Mouse (Mus musculus) cerebellum, postnatal 14 days (tissue): ENCODE measurements around the gene Rimklb.
"Not testable (repeated sequence)": the region's sequence is repeated elsewhere in the genome, so short reads cannot be mapped to it uniquely, and the experiment has no call there.

Source experiments
- DNase-seq, 2 experiments: peaks; one replicate each; pipeline ENCODE4 v3.0.0; 2021; ENCODE audit warnings: mixed read lengths in 2 of 2

The Rimklb gene

GRCm38 (mm10) chr6:122498661-122499060 lies at the start of gene Rimklb:
TSS of gene Rimklb (minus strand) at chr6:122498761.
- DNase-seq, result no peak

DNA sequence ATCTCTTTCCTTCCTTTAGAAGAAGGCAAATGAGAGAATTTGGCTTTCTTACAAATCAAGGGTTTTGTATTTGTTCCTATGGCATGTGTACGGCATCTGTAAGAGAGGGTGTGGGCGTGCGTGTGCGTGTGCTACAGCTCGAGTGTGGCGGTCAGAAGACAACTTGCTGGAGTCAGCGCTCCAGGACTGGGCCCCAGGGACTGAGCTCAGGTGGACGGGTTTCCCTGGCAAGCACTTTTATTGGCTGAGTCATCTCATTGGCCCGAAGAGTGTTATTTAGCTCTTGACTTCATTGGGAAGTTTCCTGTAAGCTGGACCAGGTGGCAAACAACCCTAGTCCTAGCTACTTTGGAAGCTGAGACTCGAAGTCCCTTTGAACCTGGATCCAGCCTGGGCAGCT lies 47.4 kb upstream of the Rimklb start:
- no peak for DNase-seq

DNA sequence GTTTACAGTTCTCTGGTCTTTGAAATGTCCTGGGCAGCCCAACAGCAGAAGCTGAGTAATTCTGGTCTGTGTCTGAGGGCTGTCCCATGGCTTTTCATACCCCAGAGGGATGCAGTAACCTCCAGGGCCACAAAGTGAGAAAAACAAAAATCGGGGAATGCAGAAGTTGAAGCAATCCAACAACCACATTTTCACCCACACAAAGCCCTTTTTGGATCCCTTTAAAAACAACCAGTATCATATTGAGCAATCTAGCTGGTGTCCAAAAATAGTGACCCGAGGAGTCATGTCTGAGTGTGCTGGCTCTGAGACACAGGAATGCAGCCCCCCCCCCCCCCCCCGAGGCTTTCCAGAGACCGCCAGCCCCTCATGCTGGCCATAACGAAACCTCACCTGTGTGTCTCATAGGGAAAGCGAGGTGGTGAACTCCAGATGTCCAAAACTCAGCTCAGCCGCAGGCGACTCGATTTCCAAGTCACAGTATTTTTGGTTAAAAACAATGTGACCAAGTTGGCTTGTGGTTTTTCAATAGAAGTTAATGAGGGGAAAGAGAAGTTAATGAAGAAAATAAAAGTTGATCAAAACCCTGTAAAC lies 46.8 kb upstream of the Rimklb start:
- no peak for DNase-seq

DNA sequence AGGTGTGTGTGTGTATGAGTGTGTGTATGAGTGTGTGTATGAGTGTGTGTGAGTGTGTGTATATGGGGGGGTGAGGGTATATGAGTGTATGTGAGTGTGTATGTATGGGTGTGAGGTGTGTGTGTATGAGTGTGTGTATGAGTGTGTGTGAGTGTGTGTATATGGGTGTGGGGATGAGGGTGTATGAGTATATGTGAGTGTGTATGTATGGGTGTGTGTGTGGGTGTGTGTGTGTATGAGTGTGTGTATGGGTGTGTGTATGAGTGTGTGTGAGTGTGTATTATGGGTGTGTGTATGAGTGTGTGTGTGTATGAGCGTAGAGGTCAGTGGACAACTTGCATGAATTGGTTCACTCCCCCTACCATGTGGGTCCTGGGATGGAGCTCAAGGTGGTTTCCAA lies 46.1 kb upstream of the Rimklb start:
- DNase-seq, result no peak

GRCm38 (mm10) chr6:122543574-122543973 lies 45.0 kb upstream of the Rimklb start:
- no peak for DNase-seq

- not testable (repeated sequence) for DNase-seq
Observed at GRCm38 (mm10) chr6:122542459-122542858, 43.9 kb upstream of the Rimklb start.

- DNase-seq, result no peak
Observed at GRCm38 (mm10) chr6:122539564-122539963, 41.0 kb upstream of the Rimklb start.

GRCm38 (mm10) chr6:122534032-122534431 lies 35.5 kb upstream of the Rimklb start:
- no peak for DNase-seq

- peak; percentile 8 to 24 for DNase-seq
Observed at GRCm38 (mm10) chr6:122532883-122533302, 34.3 kb upstream of the Rimklb start.

DNA sequence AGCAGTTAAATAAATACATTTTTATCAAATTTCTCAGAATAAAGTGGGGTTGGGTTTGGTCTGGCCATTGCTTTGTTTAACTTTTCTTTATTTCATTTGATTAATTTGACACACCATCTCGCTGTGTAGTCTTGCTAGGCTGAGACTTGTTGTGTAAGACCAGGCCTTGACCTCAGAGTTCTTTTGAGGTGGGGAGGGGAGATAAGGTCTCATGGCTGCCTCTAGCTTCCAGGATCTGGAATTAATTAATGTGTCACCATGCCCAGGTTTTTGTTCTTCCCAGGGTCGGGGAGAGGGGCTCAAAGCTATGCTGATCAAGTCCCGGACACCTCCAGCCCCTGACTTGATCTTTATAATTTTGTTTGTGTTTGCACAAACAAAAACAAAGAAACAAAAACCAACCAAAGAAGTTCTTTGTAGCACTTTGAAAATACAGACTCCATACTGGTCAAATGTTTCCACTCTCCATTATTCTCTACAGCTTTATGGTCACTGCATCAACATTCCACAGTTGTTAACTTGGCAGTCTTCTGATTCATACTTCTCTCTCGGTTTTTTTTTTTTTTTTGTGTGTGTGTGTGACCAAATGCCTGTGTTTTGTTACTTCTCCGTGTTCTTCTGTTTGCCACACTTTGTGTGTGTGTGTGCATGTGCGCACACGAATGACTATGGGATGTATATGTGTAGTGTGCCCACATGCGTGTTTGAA lies 33.1 kb upstream of the Rimklb start:
- DNase-seq, result no peak

GRCm38 (mm10) chr6:122528136-122528535 lies 29.6 kb upstream of the Rimklb start:
- DNase-seq, result no peak

- no peak for DNase-seq
Observed at GRCm38 (mm10) chr6:122527596-122527995, 29.0 kb upstream of the Rimklb start.

GRCm38 (mm10) chr6:122523289-122523688 lies 24.7 kb upstream of the Rimklb start:
- DNase-seq, result no peak

DNA sequence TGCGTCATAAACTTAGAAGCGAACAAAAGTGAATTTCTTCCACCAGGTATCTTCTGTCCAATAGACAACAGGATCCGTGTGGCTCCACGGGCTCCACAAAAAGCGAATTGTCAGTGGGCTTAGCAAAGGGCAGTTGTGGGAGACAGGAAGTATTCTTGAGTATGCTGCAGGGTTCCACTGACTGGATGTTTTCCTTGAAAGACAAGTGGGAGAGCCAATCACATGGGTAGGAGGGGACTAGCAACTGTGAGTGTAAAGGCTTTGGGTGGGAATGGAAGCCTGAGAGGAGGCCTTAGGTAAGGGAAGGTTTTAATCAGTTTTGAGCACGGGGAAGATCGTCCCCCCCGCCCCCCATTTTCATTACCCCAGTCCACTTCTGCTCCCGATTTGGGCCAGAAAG lies 24.0 kb upstream of the Rimklb start:
- peak; percentile 31 to 57 for DNase-seq

- peak; percentile 26 to 32 for DNase-seq
Observed at GRCm38 (mm10) chr6:122519384-122519783, 20.8 kb upstream of the Rimklb start.

DNA sequence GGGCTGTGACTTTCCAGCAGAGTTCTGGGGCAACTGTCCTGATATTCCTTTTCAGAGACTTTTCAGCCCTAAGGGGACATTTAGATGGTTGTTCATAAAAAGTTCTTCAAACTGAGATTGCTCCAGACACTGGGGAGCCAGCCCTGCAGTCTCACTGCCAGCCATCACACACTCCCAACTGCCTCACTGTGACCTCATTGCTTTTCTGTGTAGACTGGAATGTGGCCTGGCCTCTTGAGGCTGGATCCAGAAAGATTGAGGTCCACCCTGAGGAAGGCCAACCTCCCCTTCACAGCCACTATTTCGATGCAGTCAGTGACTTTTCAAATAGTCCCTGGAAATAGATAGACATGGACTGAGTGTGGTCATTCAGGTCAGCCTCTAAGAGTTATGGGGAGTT lies 19.1 kb upstream of the Rimklb start:
- no peak for DNase-seq

DNA sequence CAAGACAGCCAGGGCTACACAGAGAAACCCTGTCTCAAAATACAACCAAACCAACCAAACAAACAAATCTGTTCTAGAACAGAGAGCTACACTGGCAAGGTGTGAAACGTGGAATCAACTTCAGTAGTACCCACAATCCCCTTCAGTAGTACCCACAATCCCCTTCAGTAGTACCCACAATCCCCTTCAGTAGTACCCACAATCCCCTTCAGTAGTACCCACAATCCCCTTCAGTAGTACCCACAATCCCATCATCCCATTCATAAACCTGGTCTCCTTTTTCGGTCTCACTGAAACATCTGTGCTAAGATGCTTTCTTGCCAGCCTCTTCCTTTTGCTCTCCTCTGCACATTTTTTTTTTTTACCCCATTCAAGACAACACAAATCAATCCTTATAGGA lies 17.2 kb upstream of the Rimklb start:
- not testable (repeated sequence) for DNase-seq

GRCm38 (mm10) chr6:122514312-122514711 lies 15.8 kb upstream of the Rimklb start:
- DNase-seq, result no peak

DNA sequence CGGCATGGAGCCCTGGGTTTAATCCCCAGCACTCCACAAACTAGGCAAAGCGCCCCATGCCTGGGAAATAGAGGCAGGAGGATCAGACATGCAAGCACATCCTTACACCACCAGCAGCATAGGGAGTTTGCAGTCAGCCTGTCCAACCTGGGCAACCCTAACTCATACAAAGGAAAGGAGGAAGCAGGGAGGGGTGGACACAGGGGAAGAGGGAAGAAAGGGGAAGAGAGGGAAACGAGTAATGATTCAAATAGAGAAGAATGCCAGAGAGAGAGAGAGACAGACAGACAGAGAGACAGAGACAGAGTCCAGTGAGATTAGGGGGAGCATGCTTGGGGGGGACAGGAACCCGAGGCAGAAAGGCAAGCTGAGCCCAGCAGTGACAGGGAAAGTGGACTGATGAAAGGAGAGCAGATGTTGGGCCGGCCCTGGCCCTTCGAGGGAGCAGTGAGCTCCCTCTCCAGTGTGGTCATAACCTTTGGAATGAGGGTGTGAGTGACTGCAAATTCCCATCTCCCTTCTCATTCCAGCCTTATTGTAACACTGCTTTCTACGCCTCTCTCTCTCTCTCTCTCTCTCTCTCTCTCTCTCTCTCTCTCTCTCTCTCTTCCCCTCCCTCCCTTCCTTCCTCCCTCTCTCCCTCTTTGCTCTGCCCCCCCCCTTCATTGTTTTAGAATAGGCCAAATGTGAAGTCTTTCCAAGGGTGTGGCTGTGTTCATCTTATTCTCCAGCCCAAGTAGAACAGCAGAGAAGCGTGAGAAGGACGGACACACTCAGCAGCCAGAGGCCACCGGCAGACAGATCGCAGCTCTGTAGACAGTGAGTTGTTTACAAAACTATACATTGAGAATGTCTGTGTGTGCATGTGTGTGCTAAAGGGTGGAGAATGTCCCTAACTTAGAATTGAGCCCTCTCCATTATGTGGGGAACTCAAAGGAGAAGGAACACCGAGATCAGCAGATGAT lies 14.6 kb upstream of the Rimklb start:
- DNase-seq, result no peak

DNA sequence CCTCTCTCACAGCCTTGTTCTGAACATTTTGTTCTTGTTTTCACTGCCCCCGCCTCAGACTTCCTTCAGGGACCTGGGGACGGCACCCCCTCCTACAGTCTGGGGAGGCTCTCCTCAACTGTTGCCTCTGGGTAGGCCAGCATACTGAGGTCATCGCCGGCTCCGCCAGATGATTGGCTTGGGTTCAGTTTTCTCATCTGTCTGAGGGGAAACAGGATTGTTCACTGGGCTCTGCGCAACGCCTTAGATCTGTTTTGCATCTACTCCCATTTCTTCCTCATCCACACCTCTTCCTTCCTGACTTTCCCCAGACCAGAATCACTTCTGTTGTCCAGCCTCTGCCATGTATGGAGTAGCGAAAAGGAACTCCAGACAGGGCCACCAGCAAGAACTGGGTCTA lies 9.9 kb upstream of the Rimklb start:
- DNase-seq, result no peak

GRCm38 (mm10) chr6:122505545-122505944 lies 7.0 kb upstream of the Rimklb start, which contains the start of gene Mfap5:
TSS of gene Mfap5 (plus strand) at chr6:122505845.
- DNase-seq, result no peak

DNA sequence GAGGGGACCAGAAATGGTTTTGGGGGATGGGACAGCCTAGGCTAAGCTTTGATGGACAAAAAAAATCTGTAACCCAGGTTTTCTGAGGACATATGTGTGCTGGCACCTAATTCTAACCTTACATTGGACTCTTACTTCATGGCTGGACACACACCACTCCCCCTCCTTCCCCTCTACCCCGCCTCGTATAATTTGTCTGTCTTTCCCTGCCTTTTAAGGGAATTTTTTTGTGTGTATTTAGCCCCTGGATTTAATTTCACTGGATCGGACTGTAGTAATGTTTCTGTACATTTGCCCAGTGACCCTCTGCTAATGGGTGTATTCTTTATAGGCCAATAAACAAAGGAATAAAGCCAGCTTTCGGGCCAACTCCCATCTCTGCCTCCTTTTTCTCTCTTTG lies 6.5 kb upstream of the Rimklb start:
- DNase-seq, result no peak

DNA sequence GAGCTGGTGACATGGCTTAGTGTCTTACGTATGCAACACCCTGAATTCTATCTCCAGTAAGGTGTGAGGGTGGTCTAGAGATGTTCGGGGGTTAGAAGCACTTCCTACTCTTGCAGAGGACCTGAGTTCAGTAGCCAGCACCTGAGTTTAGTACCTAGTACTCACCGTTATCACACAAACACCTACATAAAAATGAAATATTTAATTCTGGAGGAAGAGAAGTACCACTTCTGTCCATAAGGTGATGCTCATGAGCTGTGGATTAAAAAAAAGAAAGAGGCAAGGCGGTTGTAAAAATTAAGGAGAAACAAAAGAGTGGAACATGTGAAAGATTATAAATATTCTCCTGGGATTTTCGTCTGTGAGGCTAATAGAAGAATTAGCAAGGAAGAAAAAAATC lies 2.1 kb downstream of the Rimklb start:
- DNase-seq, result peak; percentile 50 to 65
